Mouse (Mus musculus) cortical plate, adult 2 months (tissue): Measurements from ENCODE around the gene Nfkb1. TPM values are rescaled to one million over a fixed set of nuclear protein-coding genes. Genes with fewer than 3 reads are reported as not detected.

Source experiments
- H3K27ac ChIP-seq: fragments of 200-500 bp; 2 replicates; pipeline ENCODE4 v1.5.1; 2012; ENCODE audit warnings: low read length, control low read depth, inconsistent platforms; ENCODE audit not compliant: insufficient read depth
- H3K4me1 ChIP-seq: fragments of 200-500 bp; 2 replicates; pipeline ENCODE4 v1.6.1; 2011; ENCODE audit warnings: low read length; ENCODE audit not compliant: control insufficient read depth, insufficient read depth
- H3K4me3 ChIP-seq: fragments of 200-500 bp; 2 replicates; pipeline ENCODE4 v1.5.1; 2011; ENCODE audit warnings: mild to moderate bottlenecking, low read length, control low read depth; ENCODE audit not compliant: insufficient read depth
- CTCF ChIP-seq: fragments of 200-500 bp; IDR thresholded peaks from 2 replicates; pipeline ENCODE4 v1.5.1; 2011; ENCODE audit warnings: mild to moderate bottlenecking, control low read depth, low read length; ENCODE audit not compliant: insufficient read depth; ENCODE audit errors: extremely low read depth
- POLR2A ChIP-seq: fragments of 200-500 bp; IDR thresholded peaks from 2 replicates; pipeline ENCODE4 v1.6.1; 2011; ENCODE audit warnings: mild to moderate bottlenecking, low read length, control low read depth; ENCODE audit not compliant: insufficient read depth; ENCODE audit errors: extremely low read depth
- polyA plus RNA-seq: library from polyadenylated mRNA; depleted of rRNA; stranded (reverse); fragments of >200 nt; gene quantifications from 2 replicates; pipeline ENCODE4 v1.2.3, GENCODE M21; 2012

Nfkb1 gene
- polyA plus RNA-seq, 1 experiment = 22.3 TPM

- TF ChIP-seq CTCF = no peak
- no peak for TF ChIP-seq POLR2A
- Histone ChIP-seq H3K4me3 (no peak overlapping the region), H3K27ac (no peak overlapping the region), H3K4me1 (peaks cover 2% of the 10 kb centered on the region)
These were observed 3.4 kb downstream of the Nfkb1 start for GRCm38 (mm10) chr3:135687965-135688364.

DNA sequence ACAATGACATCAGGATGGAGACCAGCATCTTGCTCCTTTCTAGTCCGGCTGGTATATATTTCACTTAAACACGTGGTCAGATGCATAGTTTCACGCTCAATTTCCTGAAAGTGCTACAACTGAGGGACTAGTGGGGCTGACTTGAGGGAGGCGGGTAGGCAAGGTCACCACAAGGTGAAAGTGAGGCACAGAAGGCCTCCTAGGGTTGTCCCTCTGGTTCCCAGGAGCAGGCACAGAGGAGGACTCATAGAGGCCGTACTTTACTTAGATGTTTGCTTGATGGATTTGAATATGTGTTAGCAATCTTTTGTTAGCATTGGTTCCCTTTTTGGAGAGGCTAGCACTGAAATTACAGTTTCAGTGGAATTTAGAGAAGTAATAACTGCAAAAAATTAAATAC lies 4.9 kb downstream of the Nfkb1 start:
- Histone ChIP-seq H3K4me1 (peaks cover 2% of the 10 kb centered on the region), H3K27ac (no peak overlapping the region), H3K4me3 (no peak overlapping the region)
- TF ChIP-seq POLR2A (no peak), CTCF (no peak)

DNA sequence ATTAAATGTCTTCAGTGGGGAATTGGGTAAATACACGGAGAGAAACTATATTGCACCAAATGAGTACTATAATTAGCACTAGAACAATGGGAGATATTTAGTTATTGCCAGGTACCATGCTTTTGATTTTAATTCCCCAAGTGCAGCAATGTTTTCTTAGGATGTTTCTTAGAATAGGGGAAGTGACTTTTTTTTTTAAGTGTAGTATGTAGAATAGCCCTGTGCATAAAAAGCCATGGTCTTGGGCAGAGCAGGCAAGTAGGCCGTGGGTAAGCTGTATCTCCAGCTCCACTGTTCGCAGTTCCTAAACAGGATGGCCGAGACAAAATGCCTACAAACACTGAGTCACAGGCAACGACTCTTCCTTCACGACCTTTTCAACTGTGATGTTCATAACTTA lies 8.1 kb downstream of the Nfkb1 start:
- Histone ChIP-seq H3K4me1 (no peaks in the 10 kb centered on the region), H3K27ac (no peak overlapping the region), H3K4me3 (no peak overlapping the region)
- TF ChIP-seq CTCF = no peak
- no peak for TF ChIP-seq POLR2A

DNA sequence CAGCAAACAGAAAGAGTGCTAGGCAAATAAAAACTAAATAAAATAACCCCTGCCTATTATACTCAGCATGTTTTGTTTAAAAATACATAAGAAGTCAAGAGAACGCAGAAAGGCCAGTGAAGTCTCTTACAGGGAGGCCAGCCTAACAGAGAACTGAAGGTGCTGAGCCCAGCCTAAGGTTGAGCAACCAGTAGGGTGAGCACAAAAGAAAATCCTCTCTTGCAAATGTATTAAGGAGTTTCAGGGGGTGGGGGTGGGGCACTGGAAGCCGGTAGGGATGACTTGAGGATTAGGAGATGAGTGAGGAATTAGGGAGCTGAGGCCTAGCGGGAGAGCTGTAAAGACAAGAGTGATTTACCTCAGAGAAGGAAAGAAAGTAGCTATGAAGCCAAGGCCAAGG lies 9.1 kb downstream of the Nfkb1 start:
- TF ChIP-seq CTCF = no peak
- TF ChIP-seq POLR2A = no peak
- no peak overlapping the region for H3K4me3 ChIP-seq

DNA sequence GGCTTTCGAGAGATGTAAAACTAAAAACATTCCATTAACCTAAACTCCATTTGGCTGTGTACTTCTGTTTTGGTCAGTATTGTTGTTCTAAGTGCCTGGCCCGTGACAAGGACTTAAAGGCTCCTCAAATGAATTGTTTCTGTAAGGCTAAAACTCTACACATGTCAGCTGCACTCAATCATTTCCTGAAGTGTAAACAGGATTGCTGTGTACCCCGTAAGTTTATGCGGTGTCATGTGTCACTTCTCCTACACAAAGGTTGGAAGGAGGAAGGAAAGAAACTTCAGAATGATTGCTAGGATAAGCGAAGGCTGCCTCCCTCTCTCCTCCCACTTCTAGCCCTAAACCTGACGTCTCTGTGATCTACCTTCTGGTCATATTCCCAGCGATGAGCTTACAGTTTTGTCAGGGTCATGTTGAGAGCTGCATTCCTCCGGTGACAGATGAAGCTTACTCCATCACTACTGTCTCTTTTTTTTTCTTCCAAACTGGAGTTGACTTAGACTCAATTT lies 10.0 kb downstream of the Nfkb1 start:
- no peak for TF ChIP-seq POLR2A
- no peak for TF ChIP-seq CTCF
- no peak overlapping the region for H3K27ac ChIP-seq
- H3K4me1 ChIP-seq = no peaks in the 10 kb centered on the region
- H3K4me3 ChIP-seq = no peak overlapping the region

More for the DNA sequence above, 9.1 kb downstream of the Nfkb1 start:
- no peak overlapping the region for H3K27ac ChIP-seq
- no peaks in the 10 kb centered on the region for H3K4me1 ChIP-seq

- Histone ChIP-seq H3K27ac (no peak overlapping the region), H3K4me1 (no peaks in the 10 kb centered on the region; the same call in 1 of the 2 replicates), H3K4me3 (no peak overlapping the region)
- TF ChIP-seq POLR2A = no peak
- no peak for TF ChIP-seq CTCF
These were observed 11.0 kb downstream of the Nfkb1 start for GRCm38 (mm10) chr3:135680213-135680843.

GRCm38 (mm10) chr3:135677064-135677463 lies 14.3 kb downstream of the Nfkb1 start:
- TF ChIP-seq CTCF = no peak
- no peak for TF ChIP-seq POLR2A
- Histone ChIP-seq H3K27ac (no peak overlapping the region), H3K4me3 (no peak overlapping the region), H3K4me1 (peaks cover 8% of the 10 kb centered on the region)

DNA sequence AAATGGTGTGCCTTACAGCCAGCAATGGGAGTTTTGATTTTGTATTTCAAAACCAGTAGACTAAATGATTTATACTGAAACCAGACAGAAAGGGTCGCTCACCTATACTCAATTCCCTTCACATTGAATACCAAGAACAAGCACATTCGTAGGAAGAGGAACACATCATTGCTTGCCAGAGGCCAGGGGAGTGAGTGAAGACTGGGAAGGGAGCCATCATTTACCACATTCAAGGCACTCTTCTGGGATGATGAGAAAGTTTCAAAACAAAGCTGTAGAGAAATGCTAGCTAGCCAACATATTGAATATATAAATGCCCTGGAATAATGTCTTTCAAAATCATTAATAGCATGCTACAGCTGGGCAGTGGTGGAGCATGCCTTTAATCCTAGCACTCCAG lies 15.0 kb downstream of the Nfkb1 start:
- H3K4me3 ChIP-seq = no peak overlapping the region
- TF ChIP-seq POLR2A (no peak), CTCF (no peak)
- H3K27ac ChIP-seq = no peak overlapping the region
- H3K4me1 ChIP-seq = peaks cover 8% of the 10 kb centered on the region

GRCm38 (mm10) chr3:135675480-135675879 lies 15.9 kb downstream of the Nfkb1 start:
- H3K4me3 ChIP-seq = no peak overlapping the region
- peaks cover 8% of the 10 kb centered on the region for H3K4me1 ChIP-seq
- TF ChIP-seq CTCF (no peak), POLR2A (no peak)
- H3K27ac ChIP-seq = no peak overlapping the region

DNA sequence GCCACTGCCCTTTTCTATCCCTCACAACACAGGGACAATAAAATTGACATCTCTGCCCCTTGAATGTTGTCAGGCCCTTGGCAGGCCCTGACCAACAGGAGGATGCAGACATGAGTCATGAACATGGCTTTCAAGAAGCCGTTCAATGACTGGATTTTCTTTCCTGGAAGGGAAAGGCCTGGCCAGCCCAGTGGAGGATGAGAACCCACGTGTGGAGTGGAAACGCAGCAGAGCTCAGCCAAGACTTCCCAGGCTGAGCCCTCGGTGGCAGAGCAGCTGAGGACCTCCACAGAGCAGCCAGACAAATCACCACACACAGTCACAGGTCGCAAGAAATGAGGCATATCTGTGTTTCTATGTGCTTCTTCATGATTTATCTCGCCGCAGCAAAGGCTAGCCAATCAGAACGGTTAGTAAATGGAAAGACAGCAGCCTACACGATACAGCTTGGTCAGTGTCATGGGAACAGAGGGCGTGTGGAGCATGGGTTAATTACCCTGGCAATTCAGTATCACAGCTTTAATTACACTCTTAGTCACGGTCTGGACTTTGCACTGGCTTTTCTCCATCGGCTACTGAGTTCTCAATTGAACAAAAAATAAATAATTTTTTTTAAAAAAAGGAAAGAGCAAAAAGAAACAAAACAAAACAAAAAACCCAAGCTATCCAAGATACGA lies 16.5 kb downstream of the Nfkb1 start:
- TF ChIP-seq CTCF (no peak), POLR2A (no peak)
- Histone ChIP-seq H3K27ac (no peak overlapping the region), H3K4me3 (no peak overlapping the region), H3K4me1 (peaks cover 8% of the 10 kb centered on the region)
